Mouse (Mus musculus) forebrain, embryonic 13.5 days (tissue): Measurements from ENCODE around the gene Tas2r119. TPM values are rescaled to one million over a fixed set of nuclear protein-coding genes. Genes with fewer than 3 reads are reported as not detected.
"Not testable (repeated sequence)": the region's sequence is repeated elsewhere in the genome, so short reads cannot be mapped to it uniquely, and the experiment has no call there.

ENCODE experiments used
- ATAC-seq: fragments of 200-750 bp; cut with Nextera tagmentation; 2 replicates; pipeline ENCODE4 v1.8.0; 2017
- H3K27ac ChIP-seq: fragments of 300-500 bp; sonication (generic); 2 replicates; pipeline ENCODE4 v1.5.1; 2015; ENCODE audit warnings: inconsistent platforms, mild to moderate bottlenecking, moderate library complexity
- H3K27me3 ChIP-seq: fragments of 300-500 bp; sonication (generic); 2 replicates; pipeline ENCODE4 v1.6.1; 2015; ENCODE audit warnings: mild to moderate bottlenecking, inconsistent platforms
- H3K36me3 ChIP-seq: fragments of 300-500 bp; sonication (generic); 2 replicates; pipeline ENCODE4 v1.6.1; 2015; ENCODE audit warnings: mild to moderate bottlenecking, inconsistent platforms; ENCODE audit not compliant: poor library complexity, severe bottlenecking
- H3K4me1 ChIP-seq: fragments of 300-500 bp; sonication (generic); 2 replicates; pipeline ENCODE4 v1.6.1; 2015; ENCODE audit warnings: inconsistent platforms
- H3K4me2 ChIP-seq: fragments of 300-500 bp; sonication (generic); 2 replicates; pipeline ENCODE4 v1.6.1; 2015; ENCODE audit warnings: inconsistent platforms, mild to moderate bottlenecking, moderate library complexity
- H3K4me3 ChIP-seq: fragments of 300-500 bp; sonication (generic); 2 replicates; pipeline ENCODE4 v1.5.1; 2015; ENCODE audit warnings: mild to moderate bottlenecking, inconsistent platforms
- H3K9ac ChIP-seq: fragments of 300-500 bp; sonication (generic); 2 replicates; pipeline ENCODE4 v1.6.1; 2015; ENCODE audit warnings: mild to moderate bottlenecking, inconsistent platforms
- H3K9me3 ChIP-seq: fragments of 300-500 bp; sonication (generic); replicated peaks from 2 replicates; pipeline ENCODE4 v1.6.1; 2016; ENCODE audit warnings: inconsistent platforms
- WGBS: fragments of 180-500 bp; shearing (Covaris S2); methylation state at CpG from one replicate; pipeline ENCODE4 v1.1.7; 2015; 5-methylcytosine and 5-hydroxymethylcytosine counted together
- polyA plus RNA-seq: library from polyadenylated mRNA; unstranded; fragments of >200 nt; fragmentation: Nextera tagmentation; extraction: Ambion mirVana; gene quantifications from 2 replicates; pipeline ENCODE4 v1.2.1, GENCODE M21; 2015

The Tas2r119 gene
- polyA plus RNA-seq, 1 experiment from 2014 or later = not detected

DNA sequence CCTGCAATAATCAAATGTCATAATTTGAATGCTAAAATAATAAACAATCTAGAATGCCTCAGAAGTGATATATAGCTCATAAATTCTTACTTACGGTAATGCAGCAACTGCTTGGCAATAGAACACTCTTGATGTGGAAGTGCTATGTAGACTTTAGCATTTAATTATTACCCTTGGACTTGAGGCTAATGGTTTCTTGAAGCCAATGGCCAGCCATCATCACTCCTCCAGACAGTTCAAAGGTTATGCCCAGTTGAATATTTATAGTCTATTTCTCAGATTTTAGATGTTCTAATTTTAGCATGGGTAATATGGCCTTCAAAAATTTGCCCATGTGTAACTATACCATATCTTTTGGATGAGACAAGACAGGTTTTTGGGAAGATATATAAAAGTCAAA lies 4.9 kb downstream of the Tas2r119 start:
- Histone ChIP-seq H3K4me1 (no peaks in the 10 kb centered on the region), H3K27me3 (no peaks in the 10 kb centered on the region), H3K4me3 (no peak overlapping the region), H3K36me3 (no peaks in the 10 kb centered on the region), H3K9ac (no peak overlapping the region), H3K9me3 (no peaks in the 10 kb centered on the region), H3K27ac (no peak overlapping the region), H3K4me2 (no peak overlapping the region)
- 98% methylated on average over 1 of the region's 1 CpGs for WGBS
- ATAC-seq = no peak

DNA sequence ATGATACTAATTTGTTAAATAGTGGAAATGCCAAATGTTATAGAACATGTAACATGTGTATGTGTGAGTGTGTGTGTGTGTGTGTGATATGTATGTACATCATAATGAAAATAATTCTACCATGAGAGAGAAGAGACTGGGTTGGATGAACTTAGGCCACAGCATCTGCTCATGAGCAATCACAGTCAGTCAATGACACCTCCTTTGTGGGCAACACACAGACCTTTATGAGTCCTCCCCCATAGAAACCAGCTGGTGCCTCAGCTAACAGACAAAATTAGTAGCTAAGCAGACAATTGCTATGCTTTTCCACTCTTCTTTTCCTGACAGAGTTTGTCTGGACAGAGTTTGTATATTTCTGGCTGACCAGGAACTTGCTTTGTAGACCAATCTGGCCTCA lies 7.9 kb downstream of the Tas2r119 start:
- no peak overlapping the region for H3K4me3 ChIP-seq
- H3K4me1 ChIP-seq = no peaks in the 10 kb centered on the region
- H3K36me3 ChIP-seq = no peaks in the 10 kb centered on the region
- no peak overlapping the region for H3K4me2 ChIP-seq
- no peak overlapping the region for H3K27ac ChIP-seq
- ATAC-seq = no peak
- H3K9ac ChIP-seq = no peak overlapping the region
- no peaks in the 10 kb centered on the region for H3K9me3 ChIP-seq
- H3K27me3 ChIP-seq = no peaks in the 10 kb centered on the region

DNA sequence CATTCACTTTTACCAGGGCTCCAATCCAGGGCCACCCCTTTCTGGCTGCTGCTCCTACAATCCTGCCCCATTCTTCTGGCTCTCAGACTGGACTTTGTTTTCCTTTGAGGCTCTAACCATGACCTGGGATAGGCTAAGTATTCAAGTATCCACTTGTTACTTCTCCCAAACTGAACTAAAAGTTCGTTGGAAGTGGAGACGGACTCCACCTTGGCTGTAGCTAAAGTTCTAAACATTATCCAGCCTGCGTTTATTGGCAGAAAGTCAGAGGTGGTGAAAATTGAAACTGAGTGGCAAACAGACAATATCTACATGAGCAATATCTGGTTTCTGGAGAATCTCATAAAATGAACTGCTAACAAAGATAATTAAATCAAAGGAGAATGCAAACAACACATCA lies 12.8 kb downstream of the Tas2r119 start:
- Histone ChIP-seq H3K4me2 (no peak overlapping the region), H3K27me3 (no peaks in the 10 kb centered on the region), H3K27ac (no peak overlapping the region), H3K4me3 (no peak overlapping the region), H3K4me1 (no peaks in the 10 kb centered on the region), H3K9me3 (no peaks in the 10 kb centered on the region), H3K36me3 (no peaks in the 10 kb centered on the region), H3K9ac (no peak overlapping the region)
- ATAC-seq = no peak
- WGBS = 83% methylated on average over 3 of the region's 3 CpGs

DNA sequence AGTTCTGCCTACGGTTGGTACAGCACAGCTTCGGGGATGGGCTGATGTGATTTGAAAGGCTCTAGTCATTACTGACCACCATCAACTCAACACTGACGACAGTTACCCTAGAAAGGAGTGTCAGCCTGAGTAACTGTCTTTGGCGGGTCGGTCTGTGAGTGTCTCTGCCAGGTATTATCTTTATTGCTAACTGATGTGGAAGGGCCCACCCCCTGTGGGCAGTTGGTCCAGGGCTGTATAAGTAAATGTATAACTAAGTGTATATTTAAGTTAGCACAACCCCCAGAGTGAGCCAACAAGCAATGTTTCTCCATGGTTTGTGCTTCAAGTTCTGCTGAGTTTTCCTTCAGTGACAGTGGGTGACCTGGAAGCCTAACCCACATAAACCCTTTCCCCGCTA lies 13.3 kb downstream of the Tas2r119 start:
- H3K27me3 ChIP-seq = no peaks in the 10 kb centered on the region
- WGBS = 88% methylated on average over 6 of the region's 6 CpGs
- H3K4me1 ChIP-seq = no peaks in the 10 kb centered on the region
- no peak overlapping the region for H3K4me2 ChIP-seq
- H3K4me3 ChIP-seq = no peak overlapping the region
- H3K9me3 ChIP-seq = no peaks in the 10 kb centered on the region
- ATAC-seq = no peak
- no peak overlapping the region for H3K27ac ChIP-seq
- H3K9ac ChIP-seq = no peak overlapping the region
- no peaks in the 10 kb centered on the region for H3K36me3 ChIP-seq

DNA sequence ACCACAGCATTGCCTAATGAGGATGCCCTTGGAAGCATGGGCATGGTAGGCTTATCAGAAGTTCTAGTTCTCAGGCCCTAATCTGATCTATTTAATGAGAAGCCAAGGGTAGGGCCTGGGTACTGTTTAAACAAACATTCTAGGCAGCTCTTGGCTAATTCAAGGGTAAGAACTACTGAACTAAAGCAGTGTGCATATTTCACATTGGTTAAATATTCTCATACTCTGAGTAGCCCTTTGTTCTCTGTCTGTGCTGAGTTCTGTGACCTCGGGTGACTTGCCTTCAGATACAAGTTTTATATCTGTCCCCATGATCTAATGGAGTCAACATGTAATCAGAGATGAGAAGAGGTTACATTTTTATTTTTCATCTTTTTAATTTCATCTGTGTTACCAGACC lies 15.9 kb downstream of the Tas2r119 start:
- Histone ChIP-seq H3K9ac (no peak overlapping the region), H3K4me1 (0 out of 2 replicates have a peak, but pooled peaks cover 1% of the 10 kb centered on the region), H3K27ac (no peak overlapping the region), H3K4me3 (no peak overlapping the region), H3K4me2 (no peak overlapping the region), H3K9me3 (no peaks in the 10 kb centered on the region), H3K36me3 (no peaks in the 10 kb centered on the region), H3K27me3 (no peaks in the 10 kb centered on the region)
- 76% methylated on average over 1 of the region's 1 CpGs for WGBS
- ATAC-seq = no peak

DNA sequence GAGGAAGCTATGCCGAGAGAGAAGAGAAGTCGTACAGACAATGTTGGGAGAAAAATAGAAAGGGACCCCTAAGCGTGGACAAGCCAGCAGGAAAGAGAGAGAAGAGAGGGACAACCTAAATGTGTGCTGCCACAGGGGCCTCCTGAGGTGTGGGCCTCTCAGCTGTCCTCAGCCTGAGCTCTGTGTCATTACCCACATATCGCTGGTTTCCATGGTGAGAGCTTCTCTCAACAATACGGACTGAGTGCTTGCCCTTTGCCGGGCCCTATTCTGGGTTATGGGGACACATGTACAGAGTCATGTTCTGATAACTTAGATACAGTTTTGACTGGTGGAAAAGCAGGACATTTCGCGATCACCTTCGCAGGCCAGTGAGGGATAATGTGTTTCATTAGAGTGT lies 21.0 kb downstream of the Tas2r119 start:
- no peak for ATAC-seq
- Histone ChIP-seq H3K27ac (no peak overlapping the region), H3K9ac (no peak overlapping the region), H3K4me2 (no peak overlapping the region), H3K36me3 (no peaks in the 10 kb centered on the region), H3K4me3 (no peak overlapping the region), H3K27me3 (no peaks in the 10 kb centered on the region), H3K4me1 (0 out of 2 replicates have a peak, but pooled peaks cover 4% of the 10 kb centered on the region), H3K9me3 (no peaks in the 10 kb centered on the region)
- WGBS = 73% methylated on average over 9 of the region's 9 CpGs

DNA sequence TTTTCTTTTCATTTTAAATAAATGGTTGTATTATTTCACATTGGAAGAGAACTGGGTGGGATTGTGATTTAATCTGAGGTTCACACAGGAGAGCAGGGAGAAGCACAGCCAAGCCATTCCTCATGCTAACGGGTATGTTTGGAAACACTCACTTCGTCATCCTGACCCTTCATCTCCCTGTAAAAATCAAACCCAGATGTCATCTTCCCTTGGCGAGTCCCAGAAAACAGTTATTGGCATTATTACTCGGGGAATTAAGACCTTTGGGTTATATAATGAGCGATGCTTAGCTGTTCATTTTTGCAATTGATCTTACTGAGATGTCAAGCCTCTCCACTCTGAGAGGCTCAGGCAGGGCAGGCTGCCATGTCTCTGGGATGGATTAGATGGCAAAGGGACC lies 21.5 kb downstream of the Tas2r119 start:
- no peak for ATAC-seq
- H3K27me3 ChIP-seq = no peaks in the 10 kb centered on the region
- 80% methylated on average over 5 of the region's 5 CpGs for WGBS
- H3K4me1 ChIP-seq = 0 out of 2 replicates have a peak, but pooled peaks cover 4% of the 10 kb centered on the region
- H3K4me3 ChIP-seq = no peak overlapping the region
- no peak overlapping the region for H3K4me2 ChIP-seq
- no peak overlapping the region for H3K9ac ChIP-seq
- no peaks in the 10 kb centered on the region for H3K36me3 ChIP-seq
- no peaks in the 10 kb centered on the region for H3K9me3 ChIP-seq
- H3K27ac ChIP-seq = no peak overlapping the region

DNA sequence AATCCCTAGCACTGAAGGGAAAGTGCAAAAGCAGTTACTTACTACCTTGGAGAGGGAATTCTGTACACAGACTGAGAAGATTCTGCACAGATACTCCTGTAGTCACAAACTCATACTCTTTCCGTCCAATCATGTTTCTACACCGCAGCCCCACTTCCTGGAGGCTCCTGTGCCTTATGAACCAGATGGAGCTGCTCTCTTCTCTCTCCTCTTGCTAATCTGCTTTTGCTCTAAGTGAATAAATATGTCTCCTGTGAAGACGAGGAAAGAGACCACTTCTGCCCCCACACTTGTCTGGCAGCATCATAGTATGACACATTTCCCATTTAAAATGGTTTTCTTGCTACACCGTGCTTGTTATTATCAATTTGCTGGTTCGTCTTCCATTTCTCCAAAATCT lies 26.2 kb downstream of the Tas2r119 start:
- no peaks in the 10 kb centered on the region for H3K36me3 ChIP-seq

DNA sequence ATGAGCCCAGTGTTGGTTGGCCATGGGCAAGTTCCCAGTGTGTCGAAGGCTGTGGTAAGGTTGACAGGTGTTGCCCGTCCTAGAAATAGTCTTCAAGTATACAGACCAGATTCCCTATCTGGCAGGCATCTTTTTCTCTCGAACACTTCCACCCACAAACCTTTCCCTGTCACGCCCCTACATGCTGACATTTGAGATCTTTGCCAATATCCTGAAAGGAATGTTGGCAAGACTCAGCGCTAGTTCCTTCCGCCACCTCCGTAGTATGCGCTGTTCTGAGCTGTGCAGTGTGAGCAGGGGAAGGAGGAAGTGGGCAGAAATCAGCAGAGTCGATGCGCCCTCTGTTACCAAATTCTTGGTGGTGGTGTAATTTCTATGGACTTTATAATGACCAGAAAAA lies 27.8 kb downstream of the Tas2r119 start:
- no peak overlapping the region for H3K4me3 ChIP-seq
- H3K4me2 ChIP-seq = no peak overlapping the region
- 93% methylated on average over 10 of the region's 10 CpGs for WGBS
- H3K27me3 ChIP-seq = no peaks in the 10 kb centered on the region
- H3K36me3 ChIP-seq = no peaks in the 10 kb centered on the region
- no peak overlapping the region for H3K9ac ChIP-seq
- H3K9me3 ChIP-seq = no peaks in the 10 kb centered on the region
- no peaks in the 10 kb centered on the region for H3K4me1 ChIP-seq
- ATAC-seq = no peak
- H3K27ac ChIP-seq = no peak overlapping the region

More for the DNA sequence above, 26.2 kb downstream of the Tas2r119 start:
- no peak overlapping the region for H3K4me3 ChIP-seq
- 82% methylated on average over 5 of the region's 5 CpGs for WGBS
- ATAC-seq = no peak
- H3K4me1 ChIP-seq = no peaks in the 10 kb centered on the region
- H3K9me3 ChIP-seq = no peaks in the 10 kb centered on the region
- no peak overlapping the region for H3K4me2 ChIP-seq
- no peak overlapping the region for H3K9ac ChIP-seq
- no peak overlapping the region for H3K27ac ChIP-seq
- no peaks in the 10 kb centered on the region for H3K27me3 ChIP-seq

DNA sequence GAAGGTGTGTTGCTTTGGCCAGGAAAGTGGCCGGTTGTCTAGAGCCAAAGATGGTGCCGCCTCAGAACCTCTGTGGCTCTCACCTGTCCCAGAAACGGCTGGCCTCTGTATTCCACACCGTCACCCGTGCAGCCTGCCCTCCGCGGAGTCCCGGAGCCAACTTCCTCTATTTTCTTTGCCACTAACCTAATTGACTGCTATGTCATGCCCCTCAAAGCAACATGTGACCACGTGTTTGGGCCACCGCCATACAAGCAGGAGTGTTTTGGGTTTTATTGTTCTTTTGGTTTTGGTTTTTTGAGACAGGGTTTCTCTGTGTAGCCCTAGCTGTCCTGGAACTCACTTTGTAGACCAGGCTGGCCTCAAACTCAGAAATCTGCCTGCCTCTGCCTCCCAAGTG lies 37.6 kb downstream of the Tas2r119 start:
- H3K36me3 ChIP-seq, H3K27ac ChIP-seq, H3K4me3 ChIP-seq, ATAC-seq, H3K27me3 ChIP-seq, H3K4me2 ChIP-seq, H3K9ac ChIP-seq, H3K9me3 ChIP-seq, H3K4me1 ChIP-seq: not testable (repeated sequence)
- WGBS = 96% methylated on average over 10 of the region's 10 CpGs

DNA sequence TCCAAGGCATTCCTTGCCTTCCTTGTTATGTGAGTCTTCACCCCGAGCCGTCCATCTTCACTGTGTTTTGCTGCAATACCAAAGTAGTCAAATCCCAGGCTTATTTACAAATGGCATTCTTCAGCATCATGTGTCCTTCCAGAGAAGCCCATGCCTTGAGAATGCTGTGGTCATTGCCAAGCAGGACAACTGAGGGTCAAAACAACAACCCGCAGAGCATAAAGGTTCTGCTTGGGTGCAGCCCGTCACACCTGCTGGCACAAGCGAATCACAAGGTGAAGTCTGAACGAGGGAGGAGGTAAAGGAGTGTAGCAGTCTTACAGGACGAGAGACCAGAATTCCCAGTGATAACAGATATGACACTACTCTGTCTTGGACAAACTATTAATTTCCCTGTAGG lies 45.9 kb downstream of the Tas2r119 start:
- H3K27ac ChIP-seq = no peak overlapping the region
- H3K4me3 ChIP-seq = no peak overlapping the region
- ATAC-seq = no peak
- no peak overlapping the region for H3K4me2 ChIP-seq
- no peaks in the 10 kb centered on the region for H3K36me3 ChIP-seq
- 90% methylated on average over 7 of the region's 7 CpGs for WGBS
- H3K9ac ChIP-seq = no peak overlapping the region
- no peaks in the 10 kb centered on the region for H3K9me3 ChIP-seq
- H3K4me1 ChIP-seq = no peaks in the 10 kb centered on the region
- no peaks in the 10 kb centered on the region for H3K27me3 ChIP-seq

DNA sequence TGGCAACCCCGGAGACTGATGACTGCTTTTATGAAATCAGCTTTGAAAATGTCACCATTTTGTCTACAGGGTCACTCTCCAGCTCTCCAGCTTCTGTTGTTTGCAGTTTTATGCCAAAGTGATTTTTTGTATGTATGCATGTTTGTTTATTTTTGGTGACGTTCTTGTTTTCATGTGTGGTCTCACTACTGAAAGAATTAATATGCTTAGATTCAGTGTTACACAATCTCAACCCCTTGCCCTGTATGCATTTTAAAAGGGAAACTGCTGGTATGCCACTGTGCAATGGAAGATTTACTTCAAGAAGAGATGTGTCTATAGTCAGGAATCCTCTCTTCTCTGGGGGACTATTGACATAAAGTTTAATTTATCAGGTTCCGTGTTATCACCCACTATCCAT lies 48.3 kb downstream of the Tas2r119 start:
- no peak overlapping the region for H3K27ac ChIP-seq
- no peak for ATAC-seq
- H3K4me3 ChIP-seq = no peak overlapping the region
- H3K9ac ChIP-seq = no peak overlapping the region
- no peaks in the 10 kb centered on the region for H3K27me3 ChIP-seq
- no peaks in the 10 kb centered on the region for H3K9me3 ChIP-seq
- H3K4me1 ChIP-seq = no peaks in the 10 kb centered on the region
- no peaks in the 10 kb centered on the region for H3K36me3 ChIP-seq
- no peak overlapping the region for H3K4me2 ChIP-seq
- 90% methylated on average over 3 of the region's 3 CpGs for WGBS

DNA sequence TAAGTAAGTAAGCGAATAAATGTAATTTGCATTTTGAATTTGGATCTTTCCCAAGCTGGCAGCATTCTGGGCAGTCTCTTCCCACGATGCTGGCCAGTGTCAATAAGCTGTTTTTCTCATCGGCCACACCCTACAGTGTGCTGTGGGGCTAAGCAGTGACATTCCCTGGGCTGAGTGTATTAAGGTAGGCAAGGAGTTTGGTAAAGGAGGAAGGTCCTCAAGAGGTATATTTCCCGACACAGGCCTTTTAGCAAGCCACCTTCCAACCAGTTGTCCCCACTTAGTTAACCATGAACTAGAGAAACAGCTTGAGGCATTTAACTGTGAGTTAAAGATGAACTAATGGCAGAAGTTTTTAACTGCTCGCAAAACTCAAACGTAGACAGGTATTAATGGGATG lies 49.3 kb downstream of the Tas2r119 start:
- 89% methylated on average over 6 of the region's 6 CpGs for WGBS
- Histone ChIP-seq H3K4me3 (no peak overlapping the region), H3K36me3 (no peaks in the 10 kb centered on the region), H3K27me3 (no peaks in the 10 kb centered on the region), H3K27ac (no peak overlapping the region), H3K9ac (no peak overlapping the region), H3K4me2 (no peak overlapping the region), H3K4me1 (no peaks in the 10 kb centered on the region), H3K9me3 (no peaks in the 10 kb centered on the region)
- no peak for ATAC-seq
